Mouse (Mus musculus): ENCODE measurements around the gene Vdr.

The Vdr gene

DNA sequence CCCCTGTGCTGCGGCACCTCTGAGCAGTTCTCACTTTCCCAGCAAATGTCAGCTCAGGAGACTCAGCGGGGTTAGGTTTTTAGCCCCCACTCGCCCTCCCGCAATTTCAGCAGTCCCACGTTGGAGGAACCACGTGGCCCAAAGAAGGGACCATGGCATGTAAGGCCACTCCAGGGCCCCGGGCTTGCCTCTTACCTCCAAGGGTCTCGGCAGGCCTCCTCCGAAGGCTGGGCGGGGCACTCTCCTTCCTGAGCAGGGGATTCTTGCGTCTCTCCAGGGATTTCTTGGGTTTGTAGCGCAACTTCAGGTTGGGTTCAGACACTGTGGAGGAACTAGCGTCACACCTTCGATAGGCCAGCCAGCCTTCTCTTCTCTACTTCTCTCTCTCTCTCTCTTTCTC lies 101.2 kb downstream of the Vdr start:
- no peak for DNase-seq

GRCm38 (mm10) chr15:97808532-97808931 lies 101.9 kb downstream of the Vdr start:
- DNase-seq = no peak

DNA sequence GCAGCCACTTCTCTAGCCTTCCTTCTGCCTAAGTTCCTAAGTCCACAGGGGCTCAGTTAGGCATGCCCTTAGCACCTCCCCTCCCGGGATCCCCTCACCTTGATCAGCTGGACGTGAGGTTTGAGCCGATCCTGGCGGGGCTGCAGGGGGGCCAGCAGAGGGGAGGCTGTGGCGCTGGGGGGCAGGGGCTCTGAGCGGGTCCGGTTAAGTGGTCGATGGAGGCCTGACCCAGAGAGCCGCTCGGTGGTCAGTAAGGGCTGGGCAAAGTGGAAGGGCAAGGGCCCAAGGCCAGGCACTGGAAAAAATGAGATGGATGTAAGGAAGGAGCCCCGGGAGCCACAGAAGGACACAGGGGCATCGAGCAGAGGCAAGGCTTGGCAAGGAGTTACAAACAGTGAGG lies 102.6 kb downstream of the Vdr start:
- DNase-seq = no peak
